Mouse (Mus musculus) cerebellum, adult 11 months (tissue): Measurements from ENCODE around the gene H2-M2.
"Not testable (repeated sequence)": the region's sequence is repeated elsewhere in the genome, so short reads cannot be mapped to it uniquely, and the experiment has no call there.

Experiments used
- DNase-seq: peaks from one replicate; pipeline ENCODE4 v3.0.0; 2022

H2-M2 gene

DNA sequence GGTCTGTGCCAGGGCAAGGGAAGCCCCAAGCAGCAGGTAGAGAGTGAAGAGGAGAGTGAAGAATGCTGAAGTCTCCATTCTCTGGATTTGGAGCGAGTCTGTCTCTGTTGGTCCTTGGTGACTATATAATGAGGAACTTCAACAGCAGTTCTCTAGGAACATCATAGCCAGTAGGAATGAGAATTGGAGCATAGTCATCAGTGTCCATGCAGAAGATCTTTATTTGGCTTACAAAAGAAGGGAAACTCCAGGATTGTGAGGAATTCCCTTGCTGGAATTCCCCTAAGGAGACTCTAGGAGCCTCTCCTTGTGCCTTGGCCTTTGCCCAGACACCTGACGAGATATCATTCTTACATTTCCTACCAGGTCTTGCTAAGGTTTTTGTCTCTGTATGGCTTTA is at the start of gene H2-M2:
Gene H2-M2, minus strand, starts transcription at position 101 of the 400 bp plus-strand sequence.
- no peak for DNase-seq

DNA sequence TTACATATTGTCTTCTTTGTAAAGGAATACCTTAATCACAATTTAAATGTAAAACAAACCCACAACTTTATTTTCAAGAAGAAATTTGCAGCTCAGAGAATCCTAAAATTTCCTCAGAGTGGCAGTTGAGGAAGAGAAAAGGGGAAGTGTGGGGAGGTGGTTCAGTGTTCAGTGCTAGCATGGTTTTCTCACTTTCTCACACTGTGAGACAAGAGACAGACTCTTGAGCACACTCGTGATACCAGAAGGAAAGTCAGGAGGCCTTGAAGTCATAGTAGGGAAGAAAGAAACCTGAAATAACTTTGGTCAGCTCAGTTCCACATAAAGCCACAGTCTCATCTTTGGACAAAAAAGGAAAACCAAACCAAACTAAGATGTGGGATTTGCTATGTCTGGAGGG is 42.1 kb upstream of the H2-M2 start:
- DNase-seq = not testable (repeated sequence)

DNA sequence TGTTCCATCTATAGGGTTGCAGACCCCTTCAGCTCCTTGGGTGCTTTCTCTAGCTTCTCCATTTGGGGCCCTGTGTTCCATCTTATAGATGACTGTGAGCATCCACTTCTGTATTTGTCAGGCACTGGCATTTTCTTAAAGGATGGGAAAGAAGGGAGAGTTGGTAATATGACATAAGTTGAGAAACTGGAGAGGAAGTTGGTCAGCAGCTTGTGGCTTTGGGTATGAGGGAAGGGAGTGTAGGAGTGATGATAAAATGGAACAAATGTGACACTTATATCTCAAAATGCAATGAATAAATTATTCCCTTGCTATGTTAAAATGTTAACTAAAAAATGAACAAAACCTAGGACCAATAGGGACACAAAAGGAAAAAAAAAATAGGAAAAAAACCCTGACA is 41.3 kb upstream of the H2-M2 start:
- not testable (repeated sequence) for DNase-seq

DNA sequence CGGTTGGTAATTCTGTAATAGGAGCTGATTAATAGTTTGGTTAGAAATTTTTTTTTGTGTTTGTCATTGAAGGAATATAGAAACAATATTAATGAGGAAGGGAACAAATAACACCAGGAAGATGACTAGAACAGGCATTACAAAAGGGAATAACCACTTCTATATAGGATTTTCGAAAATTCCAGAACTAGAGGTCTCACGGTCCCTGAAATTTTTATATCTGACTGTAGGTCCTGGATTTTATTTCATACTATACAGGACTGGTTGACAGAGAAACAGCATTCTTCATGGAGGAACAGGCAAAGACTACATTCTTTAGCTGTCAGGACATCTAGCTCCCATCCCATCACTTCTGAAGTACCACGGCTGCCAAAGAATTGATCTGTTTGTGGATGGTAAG is 24.4 kb upstream of the H2-M2 start, which contains the start of gene Olfr111:
Gene Olfr111, plus strand, starts transcription at position 301 of the 400 bp plus-strand sequence.
- no peak for DNase-seq

DNA sequence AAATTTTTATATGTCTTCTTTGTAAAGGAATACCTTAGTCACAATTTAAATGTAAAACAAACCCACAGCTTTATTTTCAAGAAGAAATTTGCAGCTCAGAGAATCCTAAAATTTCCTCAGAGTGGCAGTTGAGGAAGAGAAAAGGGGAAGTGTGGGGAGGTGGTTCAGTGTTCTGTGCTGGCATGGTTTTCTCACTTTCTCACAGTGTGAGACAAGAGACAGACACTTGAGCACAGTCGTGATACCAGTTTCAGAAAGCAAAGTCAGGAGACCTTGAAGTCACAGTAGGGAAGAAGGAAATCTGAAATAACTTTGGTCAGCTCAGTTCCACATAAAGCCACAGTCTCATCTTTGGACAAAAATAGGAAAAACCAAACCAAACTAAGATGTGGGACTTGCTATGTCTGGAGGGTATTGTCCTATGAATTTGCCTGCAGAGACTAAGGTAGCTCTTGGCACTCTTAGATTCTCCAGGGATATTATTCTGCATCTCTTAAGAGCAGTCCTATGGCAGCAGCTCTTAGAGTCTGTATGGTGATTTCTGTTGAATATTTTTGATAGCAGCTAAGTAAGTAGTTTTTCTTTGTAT is 8.7 kb upstream of the H2-M2 start, which contains the start of gene Olfr110:
Gene Olfr110, plus strand, starts transcription at position 539 of the 589 bp plus-strand sequence.
- DNase-seq = no peak

DNA sequence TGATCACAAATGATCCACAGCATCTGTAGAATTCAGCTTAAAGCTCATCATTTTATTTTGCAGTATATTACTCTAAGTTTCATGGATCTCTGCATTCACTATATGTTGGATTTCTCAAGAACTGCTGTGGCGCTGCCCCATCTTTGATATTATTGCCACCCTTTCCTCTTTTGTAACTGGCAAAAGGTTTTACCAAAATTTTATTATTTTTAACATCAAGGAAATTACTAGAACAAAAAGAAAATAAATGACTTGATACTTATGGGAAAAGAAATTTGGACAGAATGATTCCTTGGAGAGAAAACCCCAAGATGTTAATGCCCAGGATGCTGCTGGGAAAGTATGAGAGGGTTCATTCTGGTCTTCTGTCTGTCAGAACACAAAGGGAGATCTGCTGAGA is 24.7 kb downstream of the H2-M2 start, which contains the start of gene Olfr109:
Gene Olfr109, plus strand, starts transcription at position 301 of the 400 bp plus-strand sequence.
- DNase-seq = no peak

DNA sequence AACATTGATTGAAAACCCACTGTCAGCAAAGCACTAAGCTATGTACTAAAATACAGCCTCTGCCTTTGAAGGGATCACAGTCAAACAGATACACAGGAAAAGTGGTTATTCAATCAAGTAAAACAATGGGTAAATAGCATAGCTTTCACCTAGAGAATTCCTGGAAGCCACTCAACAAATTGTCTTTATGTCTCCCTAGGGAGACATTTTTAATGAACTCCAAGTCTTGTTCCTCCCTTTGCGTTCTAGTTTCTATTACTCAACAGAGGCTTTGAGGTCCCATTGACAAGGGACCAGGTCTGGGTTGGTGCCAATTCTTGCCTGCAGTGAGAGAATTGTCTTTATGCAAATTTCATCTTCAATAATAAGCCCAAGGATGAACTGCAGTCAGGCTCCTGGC is 38.2 kb downstream of the H2-M2 start, which contains the start of gene Olfr108:
Gene Olfr108, plus strand, starts transcription at position 301 of the 400 bp plus-strand sequence.
- no peak for DNase-seq
